Mouse (Mus musculus): ENCODE results near the gene Defb25.

Gene Defb25

GRCm38 (mm10) chr2:152628066-152628465 is 5.2 kb upstream of the Defb25 start:
- DNase-seq (ENCODE audit: extremely low spot score, low spot score) = no peak

GRCm38 (mm10) chr2:152626774-152627591 is 4.1 kb upstream of the Defb25 start, which contains the start of gene Rem1:
Gene Rem1, plus strand, starts transcription at chr2:152626951.
- DNase-seq (ENCODE audit: extremely low spot score, low spot score) = peak; percentile 50

GRCm38 (mm10) chr2:152625256-152625655 is 2.4 kb upstream of the Defb25 start:
- DNase-seq (ENCODE audit: extremely low spot score, low spot score) = no peak

GRCm38 (mm10) chr2:152624566-152624965 is 1.7 kb upstream of the Defb25 start:
- DNase-seq (ENCODE audit: extremely low spot score, low spot score) = no peak

GRCm38 (mm10) chr2:152622151-152622550 is 702 bp downstream of the Defb25 start:
- no peak for DNase-seq (ENCODE audit: extremely low spot score, low spot score)

GRCm38 (mm10) chr2:152620367-152621134 is 2.3 kb downstream of the Defb25 start:
- DNase-seq (ENCODE audit: extremely low spot score, low spot score) = no peak

- DNase-seq (ENCODE audit: extremely low spot score, low spot score) = no peak
These were observed 5.5 kb downstream of the Defb25 start for GRCm38 (mm10) chr2:152617374-152617773.

- DNase-seq (ENCODE audit: extremely low spot score, low spot score) = no peak
These were observed 6.4 kb downstream of the Defb25 start for GRCm38 (mm10) chr2:152616470-152616869.

- peak; percentile 58 for DNase-seq (ENCODE audit: extremely low spot score, low spot score)
These were observed 7.3 kb downstream of the Defb25 start for GRCm38 (mm10) chr2:152615563-152615962.

GRCm38 (mm10) chr2:152612193-152612592 is 10.7 kb downstream of the Defb25 start:
- DNase-seq (ENCODE audit: extremely low spot score, low spot score) = peak; percentile 26

- no peak for DNase-seq (ENCODE audit: extremely low spot score, low spot score)
These were observed 14.1 kb downstream of the Defb25 start for GRCm38 (mm10) chr2:152608719-152609118.

GRCm38 (mm10) chr2:152607746-152608145 is 15.1 kb downstream of the Defb25 start:
- no peak for DNase-seq (ENCODE audit: extremely low spot score, low spot score)

- DNase-seq (ENCODE audit: extremely low spot score, low spot score) = no peak
These were observed 18.8 kb downstream of the Defb25 start, which contains the start of gene Defb36 for GRCm38 (mm10) chr2:152604057-152604456. Gene Defb36, plus strand, starts transcription at chr2:152604327.

GRCm38 (mm10) chr2:152601275-152601960 is 21.4 kb downstream of the Defb25 start:
- DNase-seq (ENCODE audit: extremely low spot score, low spot score) = no peak

GRCm38 (mm10) chr2:152600076-152600475 is 22.8 kb downstream of the Defb25 start:
- no peak for DNase-seq (ENCODE audit: extremely low spot score, low spot score)

- DNase-seq (ENCODE audit: extremely low spot score, low spot score) = no peak
These were observed 23.6 kb downstream of the Defb25 start, which contains the start of gene Defb45 for GRCm38 (mm10) chr2:152599299-152599698. Gene Defb45, minus strand, starts transcription at chr2:152599399.

- DNase-seq (ENCODE audit: extremely low spot score, low spot score) = no peak
These were observed 33.8 kb downstream of the Defb25 start for GRCm38 (mm10) chr2:152589021-152589420.

GRCm38 (mm10) chr2:152588450-152588849 is 34.4 kb downstream of the Defb25 start:
- DNase-seq (ENCODE audit: extremely low spot score, low spot score) = no peak

- DNase-seq (ENCODE audit: extremely low spot score, low spot score) = no peak
These were observed 35.8 kb downstream of the Defb25 start for GRCm38 (mm10) chr2:152586926-152587560.

- no peak for DNase-seq (ENCODE audit: extremely low spot score, low spot score)
These were observed 42.2 kb downstream of the Defb25 start for GRCm38 (mm10) chr2:152580612-152581011.

GRCm38 (mm10) chr2:152580107-152580506 is 42.7 kb downstream of the Defb25 start, which contains the start of gene Defb19:
Gene Defb19, minus strand, starts transcription at chr2:152580312.
- DNase-seq (ENCODE audit: extremely low spot score, low spot score) = no peak
